Mouse (Mus musculus): ENCODE measurements around the gene Pih1d2. TPM values are rescaled to one million over a fixed set of nuclear protein-coding genes. Genes with fewer than 3 reads are reported as not detected.
"Not testable (repeated sequence)": the region's sequence is repeated elsewhere in the genome, so short reads cannot be mapped to it uniquely, and the experiment has no call there.

Gene Pih1d2
- total RNA-seq, 2 experiments from 2014 or later = 3.1 to 3.7 TPM

- DNase-seq (ENCODE audit: low spot score in 2 of 2) = no peak
- intact Hi-C loops (cut with DNase I) = no loop called here
Observed at GRCm38 (mm10) chr9:50616161-50616560, 960 bp upstream of the Pih1d2 start.

- intact Hi-C loops (cut with DNase I) = no loop called here
- no peak for DNase-seq (ENCODE audit: low spot score in 2 of 2)
Observed at GRCm38 (mm10) chr9:50617794-50618330, 741 bp downstream of the Pih1d2 start.

- intact Hi-C loops (cut with DNase I); DNase-seq (ENCODE audit: low spot score in 2 of 2): not testable (repeated sequence)
Observed at GRCm38 (mm10) chr9:50630903-50631302, 13.8 kb downstream of the Pih1d2 start.

- DNase-seq (ENCODE audit: low spot score in 2 of 2) = no peak
- intact Hi-C loops (cut with DNase I) = loop anchor here (1.0 kb wide), 1 partner anchor 8 kb away; no protein-coding TSS in a partner anchor
Observed at GRCm38 (mm10) chr9:50632016-50632688, 15.0 kb downstream of the Pih1d2 start.

GRCm38 (mm10) chr9:50633059-50633458 is 15.9 kb downstream of the Pih1d2 start:
- DNase-seq (ENCODE audit: low spot score in 2 of 2) = no peak
- intact Hi-C loops (cut with DNase I) = no loop called here

- intact Hi-C loops (cut with DNase I) = no loop called here
- no peak for DNase-seq (ENCODE audit: low spot score in 2 of 2)
Observed at GRCm38 (mm10) chr9:50634270-50634669, 17.1 kb downstream of the Pih1d2 start.

- no peak for DNase-seq (ENCODE audit: low spot score in 2 of 2)
- intact Hi-C loops (cut with DNase I) = no loop called here
Observed at GRCm38 (mm10) chr9:50646826-50647370, 29.8 kb downstream of the Pih1d2 start.

GRCm38 (mm10) chr9:50650503-50650902 is 33.4 kb downstream of the Pih1d2 start:
- intact Hi-C loops (cut with DNase I) = no loop called here

GRCm38 (mm10) chr9:50658391-50658790 is 41.3 kb downstream of the Pih1d2 start:
- no peak for DNase-seq (ENCODE audit: low spot score in 2 of 2)
- intact Hi-C loops (cut with DNase I) = no loop called here

More at GRCm38 (mm10) chr9:50650503-50650902, 33.4 kb downstream of the Pih1d2 start:
- DNase-seq (ENCODE audit: low spot score in 2 of 2) = no peak

GRCm38 (mm10) chr9:50658941-50659388 is 41.8 kb downstream of the Pih1d2 start:
- intact Hi-C loops (cut with DNase I) = no loop called here
- no peak for DNase-seq (ENCODE audit: low spot score in 2 of 2)

- intact Hi-C loops (cut with DNase I) = no loop called here
- DNase-seq (ENCODE audit: low spot score in 2 of 2) = peak; percentile 91 to 95
Observed at GRCm38 (mm10) chr9:50659392-50660217, 42.5 kb downstream of the Pih1d2 start, which contains the start of gene Dlat. Gene Dlat, minus strand, starts transcription at chr9:50659780.

GRCm38 (mm10) chr9:50660431-50660830 is 43.3 kb downstream of the Pih1d2 start:
- DNase-seq (ENCODE audit: low spot score in 2 of 2) = peak; percentile 21 to 22
- intact Hi-C loops (cut with DNase I) = no loop called here

- DNase-seq (ENCODE audit: low spot score in 2 of 2) = no peak
- intact Hi-C loops (cut with DNase I) = no loop called here
Observed at GRCm38 (mm10) chr9:50664826-50665225, 47.7 kb downstream of the Pih1d2 start.

- intact Hi-C loops (cut with DNase I) = no loop called here
- DNase-seq (ENCODE audit: low spot score in 2 of 2) = no peak
Observed at GRCm38 (mm10) chr9:50666442-50666841, 49.3 kb downstream of the Pih1d2 start.

GRCm38 (mm10) chr9:50667579-50668498 is 50.7 kb downstream of the Pih1d2 start:
- intact Hi-C loops (cut with DNase I) = no loop called here
- DNase-seq (ENCODE audit: low spot score in 2 of 2) = no peak

- DNase-seq (ENCODE audit: low spot score in 2 of 2) = no peak
- intact Hi-C loops (cut with DNase I) = no loop called here
Observed at GRCm38 (mm10) chr9:50670690-50671089, 53.6 kb downstream of the Pih1d2 start.

All from left cerebral cortex, postnatal 36 days (tissue).